Mouse (Mus musculus) cortical plate, adult 2 months (tissue): Measurements from ENCODE around the gene Adora1.

ENCODE experiments used
- CTCF ChIP-seq: fragments of 200-500 bp; IDR thresholded peaks from 2 replicates; pipeline ENCODE4 v1.5.1; 2011; ENCODE audit warnings: mild to moderate bottlenecking, control low read depth, low read length; ENCODE audit not compliant: insufficient read depth; ENCODE audit errors: extremely low read depth
- POLR2A ChIP-seq: fragments of 200-500 bp; IDR thresholded peaks from 2 replicates; pipeline ENCODE4 v1.6.1; 2011; ENCODE audit warnings: mild to moderate bottlenecking, low read length, control low read depth; ENCODE audit not compliant: insufficient read depth; ENCODE audit errors: extremely low read depth

DNA sequence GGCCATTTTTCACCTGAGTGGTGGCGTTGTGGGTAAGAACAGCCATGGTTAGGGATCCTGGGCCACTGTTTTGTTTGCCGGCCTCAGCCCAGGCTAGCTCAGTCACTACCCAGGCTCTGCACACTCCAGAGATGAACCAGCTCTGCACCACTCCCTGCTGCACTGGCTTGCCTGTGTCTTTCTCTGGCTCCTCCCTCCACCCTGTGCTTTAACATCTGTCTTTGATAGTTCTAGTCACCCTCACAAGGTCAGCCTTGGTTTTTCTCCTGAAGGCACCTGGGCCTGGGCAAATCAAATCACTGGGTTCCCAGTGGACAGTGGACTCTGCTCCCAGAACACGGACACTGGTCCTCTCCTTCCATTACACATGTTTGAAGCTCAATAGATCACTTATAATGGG, 81.1 kb downstream of the Adora1 start:
- TF ChIP-seq CTCF (no peak), POLR2A (no peak)
